Mouse (Mus musculus): ENCODE measurements at regions not wholly inside any gene's neighbourhood (a gene's known extent, or its start where the extent isn't known, plus 50 kb on each side); places are given as distances from the start of the nearest gene placed in this dataset.

GRCm38 (mm10) chr3:38254896-38255295, 229.7 kb downstream of the Ankrd50 start:
- peak; percentile 76 for DNase-seq

GRCm38 (mm10) chr3:38251592-38251991, 233.1 kb downstream of the Ankrd50 start:
- DNase-seq = no peak

GRCm38 (mm10) chr3:38250552-38250951, 234.1 kb downstream of the Ankrd50 start:
- DNase-seq = no peak

- DNase-seq = no peak
Measured at GRCm38 (mm10) chr3:38248941-38249340, 235.7 kb downstream of the Ankrd50 start.

- DNase-seq = no peak
Measured at GRCm38 (mm10) chr3:38246439-38246838, 238.2 kb downstream of the Ankrd50 start.

GRCm38 (mm10) chr3:38243209-38243608, 241.4 kb downstream of the Ankrd50 start:
- no peak for DNase-seq

GRCm38 (mm10) chr3:38237616-38238015, 247.0 kb downstream of the Ankrd50 start:
- DNase-seq = no peak

- DNase-seq = no peak
Measured at GRCm38 (mm10) chr3:38235736-38236083, 248.9 kb downstream of the Ankrd50 start.

GRCm38 (mm10) chr3:38235033-38235735, 249.5 kb downstream of the Ankrd50 start:
- no peak for DNase-seq

- DNase-seq = no peak
Measured at GRCm38 (mm10) chr3:38234534-38234933, 250.1 kb downstream of the Ankrd50 start.

GRCm38 (mm10) chr3:38234006-38234405, 250.6 kb downstream of the Ankrd50 start:
- no peak for DNase-seq

- DNase-seq = no peak
Measured at GRCm38 (mm10) chr3:38233091-38233490, 251.6 kb downstream of the Ankrd50 start.

- DNase-seq = peak; percentile 78
Measured at GRCm38 (mm10) chr3:38232111-38233076, 252.2 kb downstream of the Ankrd50 start.

- no peak for DNase-seq
Measured at GRCm38 (mm10) chr3:38231506-38231905, 253.1 kb downstream of the Ankrd50 start.

GRCm38 (mm10) chr3:38230796-38231195, 253.8 kb downstream of the Ankrd50 start:
- DNase-seq = no peak

- DNase-seq = no peak
Measured at GRCm38 (mm10) chr3:38229686-38230085, 255.0 kb downstream of the Ankrd50 start.

GRCm38 (mm10) chr3:38229051-38229450, 255.6 kb downstream of the Ankrd50 start:
- no peak for DNase-seq

GRCm38 (mm10) chr3:38227596-38227995, 257.0 kb downstream of the Ankrd50 start:
- peak; percentile 78 for DNase-seq

- DNase-seq = no peak
Measured at GRCm38 (mm10) chr3:38227121-38227520, 257.5 kb downstream of the Ankrd50 start.

GRCm38 (mm10) chr3:38226147-38226546, 258.5 kb downstream of the Ankrd50 start:
- no peak for DNase-seq

GRCm38 (mm10) chr3:38221834-38222215, 262.8 kb downstream of the Ankrd50 start:
- no peak for DNase-seq

- peak; percentile 67 for DNase-seq
Measured at GRCm38 (mm10) chr3:38220934-38221833, 263.5 kb downstream of the Ankrd50 start.

- no peak for DNase-seq
Measured at GRCm38 (mm10) chr3:38209081-38209480, 275.6 kb downstream of the Ankrd50 start.
